Mouse (Mus musculus) urinary bladder, postnatal 36 days (tissue): ENCODE results near the gene Gm48551.

ENCODE experiments used
- DNase-seq, 2 experiments: peaks; one replicate each; pipeline ENCODE4 v3.0.0; 2022; ENCODE audit warnings: low spot score in 2 of 2, mixed read lengths in 1 of 2

Gm48551 gene

DNA sequence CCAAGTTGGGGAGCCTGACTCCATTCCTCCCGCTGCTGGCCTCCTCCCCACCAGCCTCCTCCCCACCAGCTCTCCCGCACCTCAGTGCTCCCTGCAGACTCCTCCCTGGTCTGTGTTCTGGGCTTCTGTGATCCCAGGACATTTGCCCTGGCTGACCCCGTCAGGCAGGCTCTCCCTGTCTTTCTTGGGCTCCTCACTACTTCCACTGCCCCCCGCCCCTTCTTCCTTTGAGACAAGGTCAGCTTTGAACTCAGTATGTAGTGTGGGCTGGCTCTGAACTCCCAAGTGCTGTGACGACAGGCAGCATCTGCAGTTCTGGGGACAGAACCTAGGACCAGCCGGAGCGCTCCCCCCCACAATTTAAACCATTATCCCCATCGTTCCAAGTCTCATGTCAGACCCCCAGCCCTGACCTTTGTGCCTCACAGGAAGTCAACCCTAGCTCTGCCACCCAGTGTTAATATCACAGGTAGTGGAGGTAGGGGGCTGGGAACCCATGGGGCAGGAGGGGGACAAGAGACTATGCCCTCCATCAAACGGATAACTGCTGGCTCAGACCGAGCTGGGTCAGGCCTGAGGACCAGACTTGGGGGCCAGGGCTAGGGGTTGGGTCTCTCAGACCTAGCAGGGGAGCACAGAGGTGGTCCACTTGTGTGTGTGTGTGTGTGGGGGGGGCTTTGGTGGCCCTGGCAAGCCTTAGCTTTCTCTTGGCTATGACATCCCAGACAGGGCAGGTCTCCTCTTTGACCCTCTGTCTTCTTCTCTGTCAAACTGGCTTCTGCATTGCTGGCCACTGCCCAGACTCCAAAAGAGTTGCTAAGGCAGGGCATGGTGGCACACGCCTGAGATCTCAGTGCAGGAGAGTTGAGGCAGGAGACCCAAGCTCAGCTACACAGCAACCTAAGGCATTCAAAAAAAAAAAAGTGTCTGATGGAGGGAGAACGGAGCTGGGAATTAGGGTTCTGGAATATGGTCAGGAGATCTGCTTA lies 33.3 kb downstream of the Gm48551 start:
- DNase-seq, result no peak

DNA sequence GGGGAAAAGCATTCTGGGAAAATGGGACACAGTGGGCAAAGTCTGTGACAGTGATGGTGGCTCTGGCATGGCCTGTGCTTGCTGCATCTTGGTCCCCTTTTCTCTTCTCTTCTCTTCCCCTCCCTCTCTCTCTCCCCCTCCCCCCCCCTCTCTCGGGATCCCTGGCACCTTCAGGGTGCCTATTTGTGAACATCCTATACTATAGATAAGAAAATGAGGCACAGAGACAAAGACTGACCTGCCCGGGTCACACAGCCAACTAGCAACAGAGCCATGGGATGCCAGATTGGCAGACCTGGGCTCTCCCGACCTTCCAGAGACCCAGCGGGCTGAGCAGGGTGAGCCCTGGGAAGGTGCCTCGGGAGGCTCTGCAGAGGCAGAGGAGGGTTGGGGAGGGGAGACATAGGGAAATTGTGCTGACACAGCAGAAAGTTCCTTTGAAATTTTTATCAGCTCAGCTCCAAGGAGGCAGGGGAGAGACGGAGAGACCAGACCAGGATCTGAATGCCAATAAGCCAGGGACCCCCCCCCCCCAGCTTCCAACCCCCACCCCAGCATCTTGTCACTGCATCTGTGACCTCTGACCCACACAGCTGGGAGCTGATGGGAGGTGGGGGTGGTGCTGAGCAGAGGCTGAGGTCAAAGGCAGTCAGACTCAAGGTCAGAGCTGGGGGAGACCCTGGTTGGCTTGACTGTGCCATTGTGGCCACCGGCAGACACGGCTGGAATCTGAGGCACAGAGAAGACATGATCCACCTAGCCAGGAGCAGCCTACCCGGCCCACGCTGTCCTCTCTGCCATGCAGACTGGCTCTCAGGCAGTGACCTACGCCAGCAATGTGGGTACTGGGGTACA lies 34.2 kb downstream of the Gm48551 start:
- no peak for DNase-seq

DNA sequence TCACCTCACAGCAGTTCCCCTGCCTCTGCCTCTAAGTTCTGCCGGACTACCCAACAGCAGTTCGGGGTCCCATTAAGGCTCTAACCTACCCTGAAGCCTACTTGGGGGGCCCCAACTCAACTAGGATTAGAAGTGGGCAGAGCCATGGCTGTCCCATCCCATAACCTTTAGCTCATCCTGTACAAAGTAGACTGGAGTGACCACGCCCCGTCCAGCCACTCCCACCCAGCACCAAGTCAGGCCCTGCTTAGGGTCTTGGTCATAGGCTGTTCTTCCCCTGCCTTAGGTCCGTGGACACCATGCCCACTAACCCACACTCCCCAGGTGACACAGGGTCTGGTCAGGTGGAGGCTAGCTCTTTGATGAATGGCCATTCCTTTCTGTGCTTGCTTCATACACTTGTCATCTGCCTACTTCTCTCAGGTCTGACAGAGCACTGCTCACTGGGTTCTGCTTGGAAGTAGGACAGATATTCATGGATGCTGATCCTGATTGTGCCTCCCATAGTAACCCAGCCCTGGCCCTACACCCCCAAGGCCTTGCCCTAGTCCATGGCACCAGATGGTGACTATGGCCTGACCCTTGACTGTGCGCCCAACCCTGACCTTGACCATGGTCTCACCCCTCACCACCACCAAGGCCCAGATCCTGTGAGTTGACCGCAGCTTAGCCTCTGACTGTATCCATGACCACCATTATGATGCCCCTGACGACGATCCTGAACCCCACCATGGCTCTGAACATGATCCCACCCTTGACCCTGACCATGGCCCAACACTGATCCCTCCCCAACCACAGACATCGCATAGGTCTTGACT lies 35.1 kb downstream of the Gm48551 start:
- no peak for DNase-seq

DNA sequence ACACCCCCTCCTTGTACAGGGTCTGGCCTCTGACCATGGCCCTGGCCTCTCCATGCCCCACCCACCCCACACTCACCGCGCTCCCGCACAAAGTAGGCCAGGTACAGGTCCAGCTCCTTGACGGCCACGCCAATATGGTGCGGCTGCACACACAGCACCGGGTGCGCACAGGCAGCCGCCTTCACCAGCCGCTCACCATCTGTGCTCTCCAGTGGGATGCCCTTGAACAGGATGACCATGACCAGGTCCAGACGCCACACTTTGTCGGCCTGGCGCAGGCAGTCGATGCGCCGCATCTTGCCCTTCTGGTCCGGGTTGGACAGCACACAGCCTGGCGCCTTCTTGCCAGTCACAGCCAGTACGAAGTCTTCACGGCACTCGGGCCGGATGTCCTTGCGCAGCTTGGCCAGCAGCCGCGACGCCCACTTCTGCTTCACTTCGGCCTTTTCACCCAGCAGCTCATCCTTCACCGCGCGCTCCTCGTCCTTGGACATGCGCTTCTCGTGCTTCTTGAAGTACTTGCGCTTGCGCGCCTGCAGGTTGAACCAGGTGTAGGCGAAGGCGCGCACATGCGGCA lies 36.0 kb downstream of the Gm48551 start:
- no peak for DNase-seq

DNA sequence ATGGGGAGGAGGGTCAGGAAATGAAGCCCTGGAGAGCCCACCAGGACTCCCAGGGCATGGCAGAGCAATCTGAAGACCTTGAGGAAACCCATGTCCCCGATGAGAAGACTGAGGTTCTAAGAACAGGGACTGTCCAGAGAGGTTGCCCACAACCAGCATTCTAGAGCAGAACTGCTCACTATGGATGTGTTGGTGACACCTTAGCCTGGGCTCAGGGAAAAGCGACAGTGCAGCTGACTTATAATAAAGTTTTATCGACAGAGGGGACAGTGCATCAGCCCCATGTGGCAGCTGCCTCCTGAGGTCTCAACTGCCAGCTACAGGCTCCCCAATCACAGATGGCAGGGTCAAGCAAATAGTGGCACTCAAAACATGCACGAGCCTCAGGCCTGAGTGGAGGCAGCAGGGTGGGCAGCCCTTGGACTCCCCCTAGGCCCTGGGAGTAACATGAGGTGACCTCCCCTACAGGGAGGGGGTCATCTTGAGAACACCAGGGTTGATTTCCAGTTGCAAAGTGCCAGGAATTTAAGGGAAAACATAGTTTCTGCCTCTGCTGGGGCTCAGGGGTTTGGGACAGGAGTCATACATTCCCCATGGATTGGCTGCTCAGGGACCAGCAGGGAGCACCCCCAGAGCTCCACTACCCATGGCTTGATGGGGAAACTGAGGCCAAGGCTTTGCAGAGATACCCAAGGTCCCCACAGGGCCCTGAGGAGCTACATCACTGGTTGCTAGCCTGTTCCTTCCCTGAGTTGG lies 37.0 kb downstream of the Gm48551 start:
- DNase-seq, result no peak

DNA sequence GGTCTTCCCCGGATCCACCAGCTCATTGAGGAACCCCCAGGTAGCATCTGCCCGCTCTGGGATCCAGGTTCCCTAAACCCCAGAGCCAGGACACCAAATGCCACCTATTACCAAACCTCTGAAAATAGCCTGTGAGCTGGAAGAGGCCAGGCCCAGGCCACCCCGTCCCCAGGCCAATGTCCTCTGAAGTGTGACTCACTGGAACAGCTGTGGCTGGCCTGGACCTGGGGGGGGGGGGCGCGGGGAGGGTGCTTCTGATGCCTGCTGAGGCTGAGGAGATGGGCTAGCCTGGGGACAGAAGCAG lies 37.5 kb downstream of the Gm48551 start:
- DNase-seq, result no peak

DNA sequence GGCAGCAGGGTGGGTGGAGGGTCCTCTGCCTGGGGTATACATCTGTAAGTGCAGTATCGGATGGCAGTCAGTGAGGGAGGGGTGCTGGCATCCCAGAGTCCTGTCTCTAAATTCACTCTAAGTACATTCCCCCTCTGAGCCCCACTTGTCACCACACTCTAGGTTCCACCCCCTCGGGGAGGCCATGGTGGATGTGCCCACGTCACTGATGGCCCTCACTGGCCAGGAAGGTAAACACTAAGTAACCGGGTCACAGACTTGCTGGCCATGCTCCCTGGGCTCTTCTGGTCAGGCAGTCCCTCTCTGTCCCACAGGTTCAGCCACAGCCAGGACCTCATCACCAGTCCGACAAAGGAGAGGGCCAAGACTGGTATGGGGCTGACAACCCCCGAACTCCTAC lies 37.9 kb downstream of the Gm48551 start:
- no peak for DNase-seq

DNA sequence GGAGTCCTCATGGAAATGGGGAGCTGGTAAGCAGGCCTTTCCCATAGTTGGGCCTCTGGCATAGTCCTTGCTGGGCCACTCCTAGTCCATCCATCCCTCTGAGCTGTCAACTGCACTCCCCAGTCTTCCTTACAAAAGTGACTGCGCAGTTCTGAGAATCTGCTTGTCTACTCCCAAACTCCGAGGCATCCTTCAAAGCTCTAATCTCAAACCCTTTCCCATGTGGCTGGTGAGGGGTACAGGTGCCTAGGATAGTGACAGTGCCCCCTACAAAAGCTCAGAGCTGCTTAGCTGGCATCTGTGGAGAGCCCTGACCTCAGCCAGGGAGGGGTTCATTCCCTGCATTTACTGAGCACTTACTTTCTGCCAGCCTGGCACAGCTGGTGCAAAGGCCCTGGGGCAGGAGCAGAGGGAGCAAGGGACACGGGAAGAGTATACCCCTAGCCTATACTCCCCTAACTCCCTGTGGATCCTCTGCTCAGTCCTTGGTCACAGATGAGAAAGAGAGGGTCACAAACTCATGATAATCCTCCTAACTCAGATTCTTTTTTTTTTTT lies 38.5 kb downstream of the Gm48551 start:
- no peak for DNase-seq

DNA sequence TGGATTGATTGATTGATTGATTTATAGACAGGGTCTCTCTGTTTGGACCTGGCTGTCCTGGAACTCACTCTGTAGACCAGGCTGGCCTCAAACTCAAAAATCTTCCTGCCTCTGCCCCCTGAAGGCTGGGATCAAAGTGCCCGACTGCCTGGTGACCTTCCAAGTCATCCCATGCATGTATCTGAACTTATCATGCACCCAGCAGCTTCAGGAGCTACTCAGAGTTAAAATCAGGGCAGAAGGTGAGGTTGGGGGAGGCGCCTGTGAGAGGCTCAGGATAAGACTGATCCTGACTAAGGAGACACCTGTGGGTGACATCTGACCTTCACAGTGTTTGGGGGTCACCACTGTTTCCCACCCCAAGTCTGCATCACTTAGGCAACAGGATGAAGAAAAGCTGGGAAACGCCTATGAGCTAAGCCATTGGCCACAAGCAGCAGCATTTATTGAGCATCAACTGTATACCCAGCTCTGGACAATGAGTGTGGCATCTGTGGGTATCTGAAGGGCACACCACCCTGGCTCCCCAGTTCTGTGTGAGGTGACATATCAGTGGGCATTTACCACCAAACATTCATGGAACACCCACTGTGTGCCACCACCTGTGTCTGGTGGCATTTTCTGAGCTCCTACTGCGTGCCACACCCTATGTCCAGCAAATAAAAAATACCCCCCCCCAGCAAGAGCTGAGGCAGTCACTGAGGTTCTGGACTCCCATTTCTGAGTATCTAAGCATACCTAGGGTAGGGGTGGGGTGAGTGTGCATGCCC lies 39.4 kb downstream of the Gm48551 start:
- no peak for DNase-seq

DNA sequence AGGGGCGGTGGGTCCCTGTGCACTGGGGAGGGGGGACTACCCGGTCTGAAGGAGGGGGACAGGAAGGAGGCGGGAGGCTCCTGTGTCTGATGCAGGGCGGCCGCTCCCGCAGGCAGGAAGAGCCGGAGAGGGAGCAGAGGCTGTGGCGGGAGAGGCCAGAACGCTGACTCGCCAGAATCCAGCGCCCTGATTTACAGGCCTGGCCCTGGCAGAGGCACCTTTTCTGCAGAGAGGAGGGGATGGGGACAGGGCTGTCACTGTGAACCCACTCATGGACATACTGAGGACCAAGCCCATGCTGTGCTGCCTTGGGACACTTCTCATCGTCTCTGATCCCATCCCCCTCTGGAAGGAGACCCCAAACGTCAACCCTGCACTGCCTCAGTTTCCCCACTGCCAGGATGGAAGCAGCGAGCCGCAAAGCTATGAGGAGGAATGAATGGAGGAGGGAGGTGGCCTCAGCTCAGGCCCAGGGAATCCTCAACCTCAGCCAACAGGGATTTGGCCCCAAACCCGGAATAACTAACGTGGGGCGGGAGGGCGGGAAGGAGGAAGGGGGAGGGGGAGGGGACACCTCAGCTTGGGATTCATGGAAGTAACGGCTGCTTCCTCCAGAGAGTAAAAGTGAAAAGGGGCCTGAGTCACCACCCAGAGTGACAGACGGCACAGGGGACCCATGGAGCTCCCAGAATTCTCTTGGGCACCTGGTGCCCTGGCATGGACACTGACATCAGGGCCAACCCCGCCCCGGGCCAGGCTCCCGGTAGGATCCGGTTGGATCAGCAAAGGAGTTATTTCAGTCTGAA lies 40.2 kb downstream of the Gm48551 start:
- DNase-seq, result peak in 1 of 2 experiments; percentile 43

DNA sequence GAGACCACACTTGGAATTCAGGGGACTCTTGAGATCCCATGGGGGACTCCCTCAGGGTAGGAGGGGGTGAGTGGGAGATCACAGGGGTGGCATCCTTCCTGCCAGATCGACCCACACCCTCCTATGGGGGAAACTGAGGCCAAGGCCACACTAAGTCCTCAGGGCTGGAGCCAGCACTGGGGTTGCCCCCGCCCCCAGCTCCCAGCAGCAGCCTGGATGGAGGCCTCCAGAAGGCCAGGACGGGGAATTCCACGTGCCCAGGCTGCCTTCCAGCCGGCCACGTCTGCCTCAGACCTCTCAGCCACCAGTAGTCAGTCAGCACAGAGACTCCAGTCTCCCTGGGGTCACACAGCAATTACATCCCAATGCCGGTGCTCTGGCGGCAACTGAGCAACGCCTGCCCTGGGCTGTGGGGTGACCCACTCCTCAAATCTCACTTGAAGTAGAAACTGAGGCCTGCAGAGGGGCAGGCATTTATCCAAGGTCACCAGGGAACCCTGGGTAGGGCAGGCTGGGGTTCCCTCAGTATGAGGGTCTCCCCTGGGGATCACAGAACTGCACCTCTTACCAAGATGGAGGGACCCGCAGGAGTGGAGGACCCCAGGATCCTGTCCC lies 41.1 kb downstream of the Gm48551 start:
- DNase-seq, result peak in 1 of 2 experiments; percentile 1

DNA sequence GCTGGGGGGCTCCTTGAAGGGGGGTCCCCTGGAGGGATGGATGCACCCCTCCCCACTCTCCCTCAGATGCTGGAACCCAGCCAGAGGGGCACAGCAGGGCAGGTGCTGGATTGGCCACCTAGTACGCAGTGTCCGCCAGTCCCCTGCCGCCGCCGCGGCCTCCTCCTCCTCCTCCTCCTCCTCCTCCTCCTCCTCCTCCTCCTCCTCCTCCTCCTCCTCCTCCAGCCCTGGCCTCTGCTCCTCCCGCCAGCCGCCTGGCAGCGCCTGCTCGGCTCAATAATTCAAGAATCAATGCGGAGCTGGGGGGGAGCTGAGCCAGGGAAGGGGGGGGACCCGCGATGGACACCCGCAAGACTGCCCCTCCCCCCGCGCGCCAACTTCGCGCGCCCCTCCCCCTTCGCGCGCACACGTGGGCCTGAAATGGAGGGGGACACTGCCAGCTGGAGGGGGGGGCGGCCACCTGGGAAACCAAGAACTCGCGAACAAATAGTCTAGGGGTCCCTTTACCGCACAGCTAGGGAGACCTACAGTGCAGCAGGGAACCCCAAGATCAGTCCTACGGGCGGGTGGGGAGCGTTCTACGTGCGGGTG lies 41.9 kb downstream of the Gm48551 start:
- DNase-seq, result no peak

DNA sequence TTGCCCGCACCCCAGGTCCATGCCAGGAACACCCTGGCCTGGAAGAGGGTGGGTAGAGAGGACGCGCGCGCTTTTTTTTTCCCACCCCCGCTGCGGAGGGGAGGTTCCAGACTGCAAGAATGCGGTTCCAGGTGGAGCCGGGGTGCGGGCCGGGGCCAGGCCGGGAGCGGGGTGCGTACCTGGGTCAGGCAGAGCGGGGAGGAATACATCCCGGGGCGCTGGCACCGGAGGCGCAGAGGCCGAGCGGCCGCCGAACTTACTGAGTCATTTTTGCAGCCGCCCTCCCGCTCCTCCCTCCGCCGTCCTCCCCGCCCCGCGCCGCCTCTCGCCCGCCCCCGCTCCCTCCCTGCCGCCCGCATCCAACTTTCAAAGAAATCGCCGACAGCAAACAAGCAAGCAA lies 42.6 kb downstream of the Gm48551 start:
- DNase-seq, result peak; percentile 65 to 76

DNA sequence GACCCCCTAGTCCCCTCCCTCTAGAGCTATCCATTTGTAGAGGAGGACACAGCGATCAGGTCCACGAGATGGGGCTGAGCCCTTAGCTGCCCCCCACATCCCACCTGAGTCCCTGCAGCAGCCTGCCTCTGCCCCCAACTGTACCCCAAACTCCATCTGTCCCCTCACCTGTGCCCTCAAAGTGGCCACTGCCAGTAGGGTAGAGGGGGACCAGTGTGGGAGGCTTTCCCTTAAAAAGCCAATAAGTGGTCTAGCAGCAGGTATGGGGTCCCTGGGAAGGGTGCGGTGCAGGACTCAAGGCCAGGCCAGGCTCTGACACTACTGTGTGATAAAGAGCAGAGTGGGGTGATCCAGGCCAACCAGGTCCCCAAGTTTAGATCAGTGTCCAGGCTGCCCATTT lies 43.1 kb downstream of the Gm48551 start:
- DNase-seq, result no peak

DNA sequence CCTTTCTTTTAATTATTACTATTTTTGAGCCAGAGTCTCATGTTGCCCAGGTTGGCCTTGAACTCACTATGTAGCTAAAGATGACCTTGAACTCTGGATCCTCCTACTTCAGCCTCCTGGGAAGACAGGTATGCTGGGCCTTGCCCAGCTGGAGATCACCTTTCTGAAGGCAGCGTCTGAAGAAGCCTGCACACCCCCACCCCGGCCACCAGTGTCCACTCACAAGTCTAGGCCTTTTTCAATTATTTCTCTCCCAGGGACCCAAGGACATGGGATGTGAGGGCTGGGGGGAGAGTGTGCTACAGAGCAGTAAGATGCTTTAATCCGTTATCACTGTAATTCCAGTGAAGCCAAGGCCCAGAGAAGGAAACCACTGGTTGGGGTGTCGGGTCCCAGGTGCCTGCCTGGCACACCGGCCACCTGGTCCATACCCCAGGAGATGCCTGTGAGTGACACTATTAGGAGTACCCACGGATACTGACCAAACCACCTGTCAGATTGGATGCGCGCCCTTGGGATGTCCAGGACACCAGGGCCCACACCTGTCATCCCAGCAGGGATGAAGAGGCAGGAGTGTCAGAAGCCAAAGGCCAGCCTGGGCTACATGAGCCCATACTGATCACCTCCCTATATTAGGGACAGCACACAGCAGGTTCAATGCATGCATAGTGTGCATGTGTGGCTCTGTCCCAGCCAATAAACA lies 43.7 kb downstream of the Gm48551 start:
- DNase-seq, result no peak

DNA sequence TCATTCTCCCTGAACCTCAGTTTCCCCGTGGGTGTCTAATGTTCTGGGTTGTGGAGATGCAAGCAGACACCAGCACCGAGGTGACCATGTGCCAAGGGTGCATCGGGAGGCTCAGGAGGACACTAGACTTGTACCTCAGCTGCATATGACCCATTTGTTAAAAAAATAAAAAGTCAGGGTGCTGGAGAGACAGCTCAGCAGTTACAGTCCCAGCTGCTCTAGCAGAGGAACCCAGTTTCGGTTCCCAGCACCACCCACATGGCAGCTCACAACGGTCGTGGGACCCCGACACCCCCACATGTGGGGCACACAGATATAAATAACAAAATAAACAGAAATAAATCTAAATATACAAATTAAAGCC lies 44.2 kb downstream of the Gm48551 start:
- DNase-seq, result no peak

DNA sequence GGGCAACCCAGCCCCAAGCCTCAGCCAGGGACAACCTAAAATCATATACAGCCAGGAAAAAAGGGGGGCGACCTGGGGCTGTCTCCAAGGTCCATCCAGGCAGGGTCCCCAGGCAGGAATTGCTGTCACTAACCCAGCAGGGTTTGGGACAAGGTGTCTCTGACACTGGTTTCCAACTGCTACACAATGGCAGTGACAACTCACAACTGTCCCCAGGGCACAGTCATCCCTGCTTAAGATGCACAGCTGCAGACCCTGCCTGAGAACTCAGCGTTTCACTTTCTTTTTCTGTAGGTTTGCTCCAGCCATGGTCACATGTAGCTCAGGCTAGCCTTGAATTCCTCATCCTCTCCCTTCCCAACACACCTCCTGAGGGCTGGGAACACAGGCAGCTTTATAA lies 44.8 kb downstream of the Gm48551 start:
- DNase-seq, result peak in 1 of 2 experiments; percentile 0
